Mouse (Mus musculus) T-cell, adult 2 months (primary cell): Measurements from ENCODE around the gene Ahsg.

ENCODE experiments used
- DNase-seq: peaks from one replicate; pipeline ENCODE4 v3.0.0; 2022; ENCODE audit warnings: low spot score

Ahsg gene

DNA sequence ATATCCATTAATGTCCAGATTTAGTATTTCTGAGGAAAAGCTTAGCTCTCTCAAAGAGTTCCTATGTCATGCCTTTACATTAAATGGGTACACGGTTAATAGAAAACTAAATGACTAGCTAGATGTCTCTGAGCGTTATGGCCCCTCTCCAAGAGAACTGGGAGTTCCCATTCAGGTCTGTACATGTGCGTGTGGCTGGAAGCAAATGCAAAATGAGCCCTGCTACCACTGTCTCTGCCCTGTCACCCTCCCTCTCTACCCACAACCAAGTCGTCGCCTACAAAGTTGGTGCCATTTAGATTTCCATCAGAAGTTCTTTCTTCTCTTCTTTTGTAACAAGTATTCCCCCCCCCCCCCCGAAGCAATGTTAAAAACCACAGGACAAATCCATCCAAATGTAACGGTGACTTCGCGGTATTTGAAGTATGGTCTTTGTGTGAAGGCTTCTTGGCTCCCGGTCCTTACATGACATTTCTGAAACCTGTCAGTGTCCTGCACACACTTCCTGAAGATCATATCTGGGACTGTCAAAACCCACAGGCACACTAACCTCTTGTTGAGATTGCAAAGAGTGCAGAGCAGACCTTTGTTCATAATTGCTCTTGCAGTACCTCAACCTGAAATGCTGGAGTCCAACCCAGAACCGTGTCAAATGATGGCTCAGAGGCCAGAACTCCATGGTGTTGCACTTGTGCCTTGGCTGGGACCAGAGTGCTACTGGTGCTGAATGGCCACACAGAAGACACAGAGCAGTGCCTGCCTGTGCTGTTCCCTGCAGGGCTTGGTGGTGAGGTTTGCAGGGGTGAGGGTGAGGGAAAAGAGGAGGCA, at the start of gene Ahsg:
TSS of gene Ahsg (plus strand) at position 595 of the 828 bp plus-strand sequence.
- DNase-seq: no peak

- DNase-seq: no peak
Measured at GRCm38 (mm10) chr16:22842871-22843270, 48.2 kb upstream of the Ahsg start.

- DNase-seq: peak; percentile 4
Measured at GRCm38 (mm10) chr16:22844061-22844801, 46.8 kb upstream of the Ahsg start.

- DNase-seq: no peak
Measured at GRCm38 (mm10) chr16:22844834-22845233, 46.2 kb upstream of the Ahsg start.

DNA sequence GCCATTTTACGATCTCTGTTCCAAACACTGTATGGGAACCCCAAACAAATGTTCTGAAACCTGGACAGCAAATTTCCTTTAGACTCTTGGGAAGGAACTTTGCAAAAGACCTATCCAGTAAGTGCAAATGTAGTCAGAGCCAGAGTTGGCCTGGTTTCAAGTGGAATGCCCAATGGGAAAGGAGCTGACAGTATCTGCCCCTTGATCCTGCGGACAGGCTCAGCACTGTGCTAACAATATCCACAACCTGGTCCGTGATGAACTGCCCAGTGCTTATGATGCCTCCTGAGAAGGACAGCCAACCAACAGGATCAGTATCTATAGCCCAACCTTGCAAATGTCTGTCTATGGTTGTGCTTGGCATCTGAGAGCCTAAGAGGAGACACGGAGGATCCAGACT, 45.6 kb upstream of the Ahsg start:
- no peak for DNase-seq

- DNase-seq: no peak
Measured at GRCm38 (mm10) chr16:22847686-22848085, 43.4 kb upstream of the Ahsg start.

- DNase-seq: no peak
Measured at GRCm38 (mm10) chr16:22848331-22848730, 42.7 kb upstream of the Ahsg start.

DNA sequence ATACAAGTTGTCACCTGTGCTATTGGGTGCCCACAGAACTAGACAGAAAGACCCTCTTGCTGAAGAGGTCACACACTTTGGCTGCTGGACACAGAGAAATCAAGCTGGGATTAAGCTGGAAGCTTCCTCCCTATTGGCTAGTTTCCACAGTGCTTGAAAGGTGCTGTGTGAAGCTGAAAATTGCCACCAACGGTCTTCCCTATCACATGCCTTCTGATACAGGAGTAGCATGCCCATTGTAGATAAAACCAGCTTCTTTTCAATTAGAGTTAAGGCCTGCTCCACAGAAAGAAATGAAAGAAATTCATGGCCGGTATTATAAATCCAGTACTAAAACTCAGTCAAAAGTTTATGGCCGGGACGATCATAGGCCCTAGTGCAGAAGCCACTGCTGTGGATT, 38.4 kb upstream of the Ahsg start:
- no peak for DNase-seq

GRCm38 (mm10) chr16:22856773-22857172, 34.3 kb upstream of the Ahsg start:
- DNase-seq: peak; percentile 1

- DNase-seq: peak; percentile 99
Measured at GRCm38 (mm10) chr16:22857431-22858113, 33.5 kb upstream of the Ahsg start, which contains the start of the genes Tbccd1 and Dnajb11. Gene Tbccd1 (minus strand): TSS chr16:22857669. Gene Dnajb11 (plus strand): TSS chr16:22857845.

DNA sequence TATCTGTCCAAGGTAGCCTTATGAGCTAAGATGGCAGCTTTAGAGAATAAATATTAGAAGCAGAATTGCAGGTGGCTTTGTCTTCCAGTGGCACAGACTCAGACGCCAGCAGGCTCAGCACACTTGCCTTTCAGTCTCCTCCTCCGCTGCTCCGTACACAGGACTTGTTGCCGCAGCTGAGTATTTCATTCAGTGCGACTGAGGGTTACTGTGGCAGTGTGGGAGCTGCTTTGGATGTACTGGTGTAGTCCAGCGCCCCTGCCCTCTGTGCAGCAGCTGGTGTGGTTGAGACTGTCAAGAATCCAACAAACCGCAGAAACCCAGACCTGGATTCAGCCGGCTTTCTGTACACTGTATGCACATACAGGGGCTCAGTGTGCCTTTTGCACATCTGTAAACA, 18.7 kb upstream of the Ahsg start:
- DNase-seq: no peak

DNA sequence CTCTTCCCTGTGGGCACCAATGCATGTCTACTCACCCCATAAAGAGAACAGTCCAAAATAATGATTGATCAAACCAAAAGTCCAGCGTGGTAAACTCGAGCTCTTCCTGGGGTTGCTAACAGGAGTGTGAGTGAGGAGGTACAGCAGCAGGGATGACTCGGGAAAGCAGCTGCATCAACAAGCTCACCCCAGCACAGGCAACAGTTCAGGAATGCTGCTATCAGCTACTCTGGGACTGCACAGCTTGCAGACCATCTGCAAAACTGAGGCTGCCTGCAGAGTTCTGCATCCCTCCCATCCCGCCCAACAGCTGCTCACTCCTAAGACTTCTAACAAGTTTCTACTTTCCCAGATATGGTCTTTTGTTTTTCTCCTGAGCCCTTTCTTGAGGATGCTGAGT, 17.7 kb upstream of the Ahsg start:
- no peak for DNase-seq

- DNase-seq: no peak
Measured at GRCm38 (mm10) chr16:22876218-22877043, 14.6 kb upstream of the Ahsg start.

GRCm38 (mm10) chr16:22877660-22878390, 13.3 kb upstream of the Ahsg start:
- no peak for DNase-seq

GRCm38 (mm10) chr16:22878716-22879115, 12.4 kb upstream of the Ahsg start:
- no peak for DNase-seq

DNA sequence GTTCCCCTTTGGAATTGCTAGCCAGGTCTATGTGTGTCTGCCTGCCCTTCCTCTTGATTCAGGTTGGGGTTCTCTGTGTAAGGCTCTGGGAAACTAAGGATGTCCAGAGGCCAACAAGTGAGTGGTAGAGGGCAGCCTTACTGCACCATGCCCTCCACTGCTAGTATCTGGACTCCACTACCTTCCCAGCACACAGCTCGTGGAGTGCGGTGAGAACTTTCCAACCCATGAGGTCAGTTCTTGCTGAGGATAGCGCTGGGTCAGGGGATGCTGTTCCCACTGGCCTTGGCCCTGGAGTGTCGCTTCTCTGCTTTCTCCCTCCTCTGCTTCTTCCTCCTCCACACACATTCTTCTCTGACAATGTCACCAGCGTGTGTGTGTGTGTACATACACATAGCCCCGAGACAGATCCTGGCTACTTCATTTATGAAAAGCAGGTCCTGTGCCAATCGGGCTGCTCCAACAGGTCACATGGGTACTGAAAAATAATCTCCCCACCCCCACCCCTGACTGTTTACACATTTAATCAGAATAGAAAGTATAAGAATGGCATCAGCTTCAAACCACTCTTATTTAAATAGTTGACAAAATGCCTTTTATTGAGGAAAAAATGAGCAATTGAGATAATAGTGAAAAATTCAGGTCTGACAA, 11.0 kb upstream of the Ahsg start:
- DNase-seq: no peak

DNA sequence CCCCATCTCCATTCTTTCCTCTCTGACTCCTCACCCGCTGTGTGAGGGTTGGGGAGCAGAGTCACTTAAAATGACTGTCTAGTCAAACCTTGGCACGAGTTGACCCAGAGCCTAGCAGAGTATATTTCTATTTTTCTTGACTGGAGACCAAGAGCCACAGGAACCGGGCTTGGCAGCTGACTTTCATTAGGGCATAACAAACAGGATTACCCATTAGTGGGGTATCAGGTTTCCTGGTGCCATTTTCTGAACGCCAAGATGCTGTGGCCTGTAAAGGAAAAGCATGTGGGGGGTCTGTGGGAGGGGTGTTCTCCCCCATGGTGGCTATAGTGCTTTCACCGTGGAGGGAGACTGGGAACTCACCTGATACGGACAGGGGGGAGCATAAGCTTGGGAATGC, 10.2 kb upstream of the Ahsg start:
- DNase-seq: no peak

- no peak for DNase-seq
Measured at GRCm38 (mm10) chr16:22881487-22881886, 9.6 kb upstream of the Ahsg start.

DNA sequence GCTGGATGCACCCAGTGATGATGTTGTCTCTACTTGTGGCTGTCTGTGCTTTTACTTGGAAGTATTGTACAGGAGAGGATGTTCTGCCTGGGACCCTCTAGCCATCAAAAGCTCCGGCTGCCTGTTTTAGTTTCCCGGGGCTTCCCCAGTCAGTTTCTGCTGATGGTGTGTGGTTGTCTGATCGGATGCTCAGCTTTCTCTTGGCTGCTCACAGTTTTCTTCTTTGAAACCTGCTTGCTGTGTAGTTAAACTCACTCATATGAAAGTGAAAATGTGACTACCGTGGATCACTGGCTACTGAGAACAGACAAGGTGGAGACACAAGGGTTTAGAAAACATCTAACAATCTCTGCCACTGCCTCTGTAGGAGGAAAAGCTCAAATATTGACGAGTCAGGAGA, 7.6 kb upstream of the Ahsg start:
- no peak for DNase-seq

- no peak for DNase-seq
Measured at GRCm38 (mm10) chr16:22885356-22885755, 5.7 kb upstream of the Ahsg start.

DNA sequence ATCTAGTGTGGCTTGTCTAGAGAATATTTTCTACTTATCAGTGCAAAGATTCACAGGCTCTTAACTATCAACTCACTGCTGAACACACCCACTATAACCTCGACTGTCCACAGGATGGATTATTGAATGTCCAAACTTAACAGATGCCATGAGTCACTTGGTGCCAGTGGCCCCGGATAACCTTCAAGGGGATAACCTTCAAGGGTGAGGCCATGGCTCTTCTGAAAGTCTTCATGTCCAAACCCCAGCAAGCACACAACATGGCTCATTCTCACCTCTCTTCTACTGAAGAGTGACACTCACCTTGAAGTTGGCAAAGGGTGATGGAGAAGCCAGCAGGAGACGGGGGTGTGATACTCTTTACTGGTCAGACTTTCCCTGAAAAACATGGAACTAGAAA, 4.4 kb upstream of the Ahsg start:
- no peak for DNase-seq
